14 mouse cellular contexts compared by ENCODE assay signal in the genomic region with DNA sequence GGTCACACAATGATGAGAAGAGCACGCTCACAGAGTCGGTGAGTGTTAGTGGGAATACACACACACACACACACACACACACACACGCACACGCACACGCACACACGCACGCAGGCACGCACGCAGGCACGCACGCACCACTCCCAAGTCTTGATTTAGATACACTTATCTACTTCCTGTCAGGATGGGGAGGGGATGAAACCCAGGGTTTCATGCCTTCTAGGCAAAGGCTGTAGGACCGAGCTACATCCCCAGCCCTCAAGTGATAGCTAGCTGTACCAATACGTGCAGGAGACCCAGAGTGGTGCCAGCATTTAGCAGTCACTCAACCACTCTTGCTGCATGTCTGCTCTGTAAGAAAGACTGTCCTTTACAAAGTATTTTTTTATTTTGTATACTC.
"Had no signal": no experiment of that assay in that cellular context is flagged by ENCODE, and none has a peak within 500 bp of the region (broad histone marks: within the 10 kb centered on the region; RNA-seq: fewer than 3 reads in every experiment).

No protein-coding gene starts in this region.

- H3K4me1 ChIP-seq: intestine, embryonic 15.5 days had no signal

- DNase-seq: kidney, adult 18-20 months; kidney, adult 9 months; kidney, postnatal 14 days; kidney, postnatal 4 days; layer of hippocampus, adult 9-11 months; liver, embryonic 13.5 days; lung, adult 2 months; lung, postnatal 14 days; lung, postnatal 4 days; thymus, adult 18-20 months; thymus, postnatal 25 days had no signal

- H3K4me2 ChIP-seq: intestine, embryonic 15.5 days; liver, embryonic 13.5 days; midbrain, embryonic 13.5 days had no signal

- H3K4me3 ChIP-seq: intestine, embryonic 15.5 days; layer of hippocampus, adult 2 months; liver, embryonic 13.5 days; midbrain, embryonic 13.5 days had no signal

- H3K9ac ChIP-seq: intestine, embryonic 15.5 days; liver, embryonic 13.5 days; midbrain, embryonic 13.5 days had no signal

- H3K9me3 ChIP-seq: intestine, embryonic 15.5 days; liver, embryonic 13.5 days; midbrain, embryonic 13.5 days had no signal

- H3K27ac ChIP-seq: intestine, embryonic 15.5 days; layer of hippocampus, adult 2 months; liver, embryonic 13.5 days; midbrain, embryonic 13.5 days had no signal

- H3K36me3 ChIP-seq: intestine, embryonic 15.5 days; liver, embryonic 13.5 days; midbrain, embryonic 13.5 days had no signal

- ATAC-seq: intestine, embryonic 15.5 days; midbrain, embryonic 13.5 days had no signal

- H3K27me3 ChIP-seq: intestine, embryonic 15.5 days; liver, embryonic 13.5 days; midbrain, embryonic 13.5 days had no signal
